Mouse (Mus musculus) C2C12 (cell line): ENCODE results near the gene C87436.

ENCODE experiments used
- CTCF ChIP-seq: IDR thresholded peaks from one replicate; pipeline ENCODE4 v1.5.1; 2011; ENCODE audit not compliant: control insufficient read depth, insufficient read depth, insufficient read length
- MYOD1 ChIP-seq: IDR thresholded peaks from one replicate; pipeline ENCODE4 v1.6.1; 2011; ENCODE audit warnings: low read depth; ENCODE audit not compliant: control insufficient read depth, insufficient read length

DNA sequence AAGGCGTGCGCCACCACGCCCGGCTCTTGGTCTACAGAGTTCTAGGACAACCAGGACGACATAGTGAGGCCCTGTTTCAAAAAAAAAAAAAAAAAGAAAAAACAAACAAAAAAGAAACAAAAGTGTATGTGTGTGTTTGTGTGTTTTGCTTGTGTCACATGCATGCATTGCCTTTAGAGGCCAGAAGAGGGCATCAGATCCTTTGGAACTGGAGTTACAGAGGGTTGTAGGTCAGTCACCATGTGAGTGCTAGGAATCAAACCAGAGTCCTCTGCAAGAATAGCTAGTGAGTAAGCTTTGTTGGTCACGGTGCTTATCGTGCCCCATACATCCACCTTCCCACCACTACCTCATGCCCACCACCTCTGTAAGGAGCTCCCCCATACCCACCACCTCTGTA lies 56.6 kb downstream of the C87436 start:
- no peak for TF ChIP-seq MYOD1
- no peak for TF ChIP-seq CTCF
